Mouse (Mus musculus) myocyte (in vitro differentiated cells): ENCODE results near the gene Kbtbd3. TPM values are rescaled to one million over a fixed set of nuclear protein-coding genes. Genes with fewer than 3 reads are reported as not detected.

Experiments used
- H3K27me3 ChIP-seq: one replicate; pipeline ENCODE4 v1.6.1; 2011; ENCODE audit not compliant: control insufficient read depth, insufficient read depth, insufficient read length
- H3K36me3 ChIP-seq: one replicate; pipeline ENCODE4 v1.6.1; 2011; ENCODE audit not compliant: control insufficient read depth, insufficient read depth
- H3K4me2 ChIP-seq: one replicate; pipeline ENCODE4 v1.6.1; 2011; ENCODE audit warnings: low read depth, control low read depth
- H3K4me3 ChIP-seq: one replicate; pipeline ENCODE4 v1.5.1; 2011; ENCODE audit warnings: mild to moderate bottlenecking, control low read depth, moderate library complexity
- H3K79me2 ChIP-seq: one replicate; pipeline ENCODE4 v1.6.1; 2011; ENCODE audit not compliant: control insufficient read depth, insufficient read depth
- H3ac ChIP-seq: one replicate; pipeline ENCODE4 v1.6.1; 2011; ENCODE audit not compliant: control insufficient read depth, insufficient read length
- MAX ChIP-seq: IDR thresholded peaks from one replicate; pipeline ENCODE4 v1.6.1; 2011; ENCODE audit warnings: low read depth, mild to moderate bottlenecking, control low read depth
- MYOD1 ChIP-seq, 3 experiments: IDR thresholded peaks; one replicate each; pipeline ENCODE4 v1.6.1; 2011; ENCODE audit warnings: control low read depth in 2 of 3, low read depth in 2 of 3, mild to moderate bottlenecking in 2 of 3, moderate library complexity in 1 of 3; ENCODE audit not compliant: insufficient read length in 2 of 3, control insufficient read depth in 1 of 3
- MYOG ChIP-seq, 3 experiments: IDR thresholded peaks; one replicate each; pipeline ENCODE4 v1.6.1; 2011; ENCODE audit warnings: control low read depth in 2 of 3, low read depth in 2 of 3, mild to moderate bottlenecking in 2 of 3; ENCODE audit not compliant: insufficient read length in 2 of 3, control insufficient read depth in 1 of 3, insufficient read depth in 1 of 3
- POLR2A ChIP-seq: IDR thresholded peaks from one replicate; pipeline ENCODE4 v1.6.1; 2011; ENCODE audit warnings: low read depth, mild to moderate bottlenecking, control low read depth, moderate library complexity; ENCODE audit not compliant: insufficient read length
- POLR2AphosphoS2 ChIP-seq: IDR thresholded peaks from one replicate; pipeline ENCODE4 v1.6.1; 2011; ENCODE audit warnings: low read depth, control low read depth; ENCODE audit not compliant: insufficient read length
- REST ChIP-seq: IDR thresholded peaks from one replicate; pipeline ENCODE4 v1.6.1; 2011; ENCODE audit warnings: mild to moderate bottlenecking, control low read depth, moderate library complexity; ENCODE audit not compliant: insufficient read depth, insufficient read length
- SRF ChIP-seq: IDR thresholded peaks from one replicate; pipeline ENCODE4 v1.6.1; 2011; ENCODE audit warnings: low read depth; ENCODE audit not compliant: control insufficient read depth, insufficient read length
- USF1 ChIP-seq: IDR thresholded peaks from one replicate; pipeline ENCODE4 v1.6.1; 2011; ENCODE audit warnings: low read depth, mild to moderate bottlenecking, control low read depth, moderate library complexity
- polyA plus RNA-seq: library from polyadenylated mRNA; unstranded; fragments of >200 nt; fragmentation: generic; extraction: Trizol; gene quantifications from one replicate; pipeline ENCODE4 v1.2.1, GENCODE M21; 2012; ENCODE audit warnings: missing spikeins

The Kbtbd3 gene
- polyA plus RNA-seq, 1 experiment = 0.85 TPM

- no peaks in the 10 kb centered on the region for H3K27me3 ChIP-seq
- no peaks in the 10 kb centered on the region for H3K36me3 ChIP-seq
- H3K79me2 ChIP-seq = peaks cover 44% of the 10 kb centered on the region
- H3ac ChIP-seq = peak overlapping the region; percentile 31
- TF ChIP-seq REST = no peak
- TF ChIP-seq MAX = no peak
- TF ChIP-seq POLR2A = peak; percentile 33
- no peak for TF ChIP-seq USF1
- no peak for TF ChIP-seq POLR2AphosphoS2
- TF ChIP-seq MYOG (IDR thresholded peaks at IDR 0.05; ENCODE audit: control insufficient read depth in 1 of 3, insufficient read depth in 1 of 3, insufficient read length in 2 of 3, low read depth in 2 of 3) = no peak
- no peak for TF ChIP-seq MYOD1 (IDR thresholded peaks at IDR 0.05; ENCODE audit: control insufficient read depth in 1 of 3, insufficient read length in 2 of 3, low read depth in 2 of 3)
- no peak for TF ChIP-seq SRF
- peak overlapping the region; percentile 81 for H3K4me3 ChIP-seq
- H3K4me2 ChIP-seq = peak overlapping the region; percentile 65
These were observed 67.0 kb downstream of the Kbtbd3 start for GRCm38 (mm10) chr9:4376640-4377120.

Other genes starting within 250 kb of the Kbtbd3 start
- gene Aasdhppt, start 362 bp upstream of the Kbtbd3 start, polyA plus RNA-seq = 7.6 TPM
- gene Msantd4, start 66.7 kb downstream of the Kbtbd3 start, polyA plus RNA-seq = 15.8 TPM